Mouse (Mus musculus) liver, embryonic 15.5 days (tissue): ENCODE measurements around the gene Xpo4. TPM values are rescaled to one million over a fixed set of nuclear protein-coding genes. Genes with fewer than 3 reads are reported as not detected.

Experiments
- ATAC-seq: fragments of 200-750 bp; cut with Nextera tagmentation; 2 replicates; pipeline ENCODE4 v1.8.0; 2017; ENCODE audit warnings: moderate number of reproducible peaks, mild to moderate bottlenecking, moderate library complexity; ENCODE audit not compliant: insufficient read depth
- H3K27ac ChIP-seq: fragments of 300-500 bp; sonication (generic); replicated peaks from 2 replicates; pipeline ENCODE4 v1.5.1; 2015; ENCODE audit warnings: mild to moderate bottlenecking, inconsistent platforms
- H3K27me3 ChIP-seq: fragments of 300-500 bp; sonication (generic); 2 replicates; pipeline ENCODE4 v1.6.1; 2015; ENCODE audit warnings: mild to moderate bottlenecking, inconsistent platforms
- H3K36me3 ChIP-seq: fragments of 300-500 bp; sonication (generic); replicated peaks from 2 replicates; pipeline ENCODE4 v1.6.1; 2015; ENCODE audit warnings: moderate library complexity, mild to moderate bottlenecking, inconsistent platforms
- H3K4me1 ChIP-seq: fragments of 300-500 bp; sonication (generic); replicated peaks from 2 replicates; pipeline ENCODE4 v1.6.1; 2015; ENCODE audit warnings: inconsistent platforms
- H3K4me2 ChIP-seq: fragments of 300-500 bp; sonication (generic); 2 replicates; pipeline ENCODE4 v1.6.1; 2015; ENCODE audit warnings: moderate library complexity, mild to moderate bottlenecking, inconsistent platforms
- H3K4me3 ChIP-seq: fragments of 300-500 bp; sonication (generic); replicated peaks from 2 replicates; pipeline ENCODE4 v1.5.1; 2015; ENCODE audit warnings: mild to moderate bottlenecking, inconsistent platforms
- H3K9ac ChIP-seq: fragments of 300-500 bp; sonication (generic); 2 replicates; pipeline ENCODE4 v1.6.1; 2015; ENCODE audit warnings: moderate library complexity, mild to moderate bottlenecking, inconsistent platforms
- H3K9me3 ChIP-seq: fragments of 300-500 bp; sonication (generic); replicated peaks from 2 replicates; pipeline ENCODE4 v1.6.1; 2016; ENCODE audit warnings: inconsistent platforms
- WGBS: fragments of 180-500 bp; shearing (Covaris S2); methylation state at CpG from one replicate; pipeline ENCODE4 v1.1.7; 2015; ENCODE audit warnings: mixed read lengths; ENCODE audit not compliant: insufficient replicate concordance; 5-methylcytosine and 5-hydroxymethylcytosine counted together
- polyA plus RNA-seq: library from polyadenylated mRNA; unstranded; fragments of >200 nt; fragmentation: Nextera tagmentation; extraction: Ambion mirVana; gene quantifications from 2 replicates; pipeline ENCODE4 v1.2.1, GENCODE M21; 2015

Gene Xpo4
- polyA plus RNA-seq, 1 experiment from 2014 or later, result 11.8 TPM

DNA sequence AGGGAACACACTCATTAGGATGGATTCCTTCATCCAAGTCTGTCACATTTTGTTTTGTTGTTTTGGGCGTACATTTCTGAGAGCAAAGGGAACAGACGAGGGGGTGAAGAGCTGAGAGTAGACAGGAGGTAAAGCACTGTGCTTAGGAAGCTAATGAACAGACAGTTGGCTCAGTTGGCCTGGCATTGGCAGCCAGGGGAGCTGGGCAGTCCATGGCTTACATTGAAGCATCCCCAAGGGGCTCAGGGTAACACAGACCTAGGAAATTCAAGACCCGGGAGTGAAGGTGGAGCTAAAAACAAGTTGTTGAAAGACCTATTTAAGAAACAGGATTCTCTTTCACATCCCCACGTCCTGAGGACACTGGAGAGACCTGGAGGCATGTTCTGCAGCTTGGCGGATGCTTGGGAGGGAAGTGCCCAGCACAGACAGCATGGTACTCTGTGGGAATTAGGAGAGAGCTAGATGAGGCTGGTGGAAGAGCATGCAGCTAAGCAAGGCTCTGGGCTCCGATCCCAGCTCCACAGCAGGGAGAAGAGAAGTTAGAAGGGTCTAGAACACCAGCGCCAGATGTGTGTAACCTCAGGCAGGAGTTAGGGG, 109.7 kb downstream of the Xpo4 start:
- Histone ChIP-seq H3K9me3 (no peaks in the 10 kb centered on the region), H3K4me1 (no peaks in the 10 kb centered on the region), H3K36me3 (no peaks in the 10 kb centered on the region), H3K27ac (no peak overlapping the region), H3K4me3 (no peak overlapping the region), H3K27me3 (no peaks in the 10 kb centered on the region), H3K9ac (no peak overlapping the region), H3K4me2 (no peak overlapping the region)
- no peak for ATAC-seq
- WGBS, result 67% methylated on average over 7 of the region's 7 CpGs

DNA sequence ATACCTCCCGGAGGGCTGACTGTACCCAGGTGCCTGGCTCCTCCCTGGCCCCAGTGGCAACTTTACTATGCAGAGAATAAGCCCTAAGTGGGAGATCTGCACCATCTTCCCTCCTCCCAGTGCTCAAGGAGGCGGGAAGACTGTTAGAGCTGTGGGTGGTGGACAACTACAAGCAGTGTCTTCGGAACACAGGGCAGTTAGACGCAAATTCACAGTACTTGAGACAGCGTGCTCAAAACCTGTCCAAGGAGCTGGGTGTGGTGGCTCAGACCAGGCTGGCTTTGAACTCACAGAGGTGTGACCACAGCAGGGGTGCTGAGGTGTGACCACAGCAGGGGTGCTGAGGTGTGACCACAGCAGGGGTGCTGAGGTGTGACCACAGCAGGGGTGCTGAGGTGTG, 110.8 kb downstream of the Xpo4 start:
- 80% methylated on average over 5 of the region's 5 CpGs for WGBS

DNA sequence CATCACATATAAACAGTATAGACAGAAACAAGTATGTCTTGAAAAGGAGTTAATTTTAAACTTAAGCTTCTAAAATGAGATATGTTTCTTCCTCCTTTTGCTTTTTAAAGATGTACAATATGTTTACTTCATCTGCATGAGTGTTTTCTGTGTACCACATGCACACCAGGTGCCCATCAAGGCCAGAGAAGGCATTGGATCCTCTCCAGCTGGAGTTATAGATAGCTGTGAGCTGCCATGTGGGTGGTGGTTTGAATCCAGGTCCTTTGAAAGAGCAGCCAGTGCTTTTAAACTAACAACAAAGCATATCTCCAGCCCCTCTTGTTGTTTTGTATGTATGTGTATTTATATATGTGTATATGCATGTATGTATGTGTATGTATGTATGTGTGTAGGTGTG, 112.3 kb downstream of the Xpo4 start:
- Histone ChIP-seq H3K4me3 (no peak overlapping the region), H3K36me3 (peaks cover 11% of the 10 kb centered on the region; the same call in 1 of the 2 replicates), H3K9me3 (no peaks in the 10 kb centered on the region), H3K4me2 (no peak overlapping the region), H3K27me3 (no peaks in the 10 kb centered on the region), H3K27ac (no peak overlapping the region), H3K9ac (no peak overlapping the region), H3K4me1 (no peaks in the 10 kb centered on the region)
- ATAC-seq, result no peak

More for the DNA sequence above, 110.8 kb downstream of the Xpo4 start:
- no peak overlapping the region for H3K9ac ChIP-seq
- H3K36me3 ChIP-seq, result 0 out of 2 replicates have a peak, but pooled peaks cover 5% of the 10 kb centered on the region
- H3K9me3 ChIP-seq, result no peaks in the 10 kb centered on the region
- H3K4me3 ChIP-seq, result no peak overlapping the region
- H3K27ac ChIP-seq, result no peak overlapping the region
- no peaks in the 10 kb centered on the region for H3K27me3 ChIP-seq
- no peaks in the 10 kb centered on the region for H3K4me1 ChIP-seq
- no peak for ATAC-seq
- H3K4me2 ChIP-seq, result no peak overlapping the region

DNA sequence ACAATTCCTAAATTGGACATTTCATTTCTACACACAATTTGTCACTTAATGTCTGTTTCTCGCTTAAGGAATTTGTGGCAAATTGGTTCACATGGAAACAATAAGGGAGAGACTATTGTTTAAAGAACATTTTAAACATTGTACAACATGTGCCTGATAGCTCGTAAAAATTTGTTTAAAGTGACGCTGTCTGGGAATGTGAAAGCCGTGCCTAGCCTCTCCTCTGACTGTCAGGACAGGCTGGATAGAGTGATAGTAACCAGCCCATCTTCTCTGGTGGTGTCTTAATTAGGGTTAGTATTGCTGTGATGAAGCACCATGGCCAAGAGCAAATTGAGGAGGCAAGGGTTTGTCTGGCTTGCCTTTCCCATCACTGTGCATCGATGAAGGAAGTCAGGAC, 118.2 kb downstream of the Xpo4 start:
- H3K9ac ChIP-seq, result no peak overlapping the region
- no peak overlapping the region for H3K4me2 ChIP-seq
- no peak overlapping the region for H3K27ac ChIP-seq
- H3K4me3 ChIP-seq, result no peak overlapping the region
- WGBS, result 70% methylated on average over 5 of the region's 5 CpGs
- peaks cover 11% of the 10 kb centered on the region; the same call in 1 of the 2 replicates for H3K36me3 ChIP-seq
- H3K27me3 ChIP-seq, result no peaks in the 10 kb centered on the region
- 0 out of 2 replicates have a peak, but pooled peaks cover 12% of the 10 kb centered on the region for H3K4me1 ChIP-seq
- H3K9me3 ChIP-seq, result no peaks in the 10 kb centered on the region
- ATAC-seq, result no peak

- 18% methylated on average over 13 of the region's 13 CpGs for WGBS
- H3K27me3 ChIP-seq, result no peaks in the 10 kb centered on the region
- no peak overlapping the region for H3K4me2 ChIP-seq
- H3K4me1 ChIP-seq, result 0 out of 2 replicates have a peak, but pooled peaks cover 12% of the 10 kb centered on the region
- no peak overlapping the region for H3K9ac ChIP-seq
- peak; percentile 68; the same call in 1 of the 2 replicates for ATAC-seq
- no peak overlapping the region for H3K4me3 ChIP-seq
- H3K9me3 ChIP-seq, result no peaks in the 10 kb centered on the region
- peaks cover 11% of the 10 kb centered on the region; the same call in 1 of the 2 replicates for H3K36me3 ChIP-seq
- no peak overlapping the region for H3K27ac ChIP-seq
These were observed 118.6 kb downstream of the Xpo4 start for GRCm38 (mm10) chr14:57546557-57547021.

DNA sequence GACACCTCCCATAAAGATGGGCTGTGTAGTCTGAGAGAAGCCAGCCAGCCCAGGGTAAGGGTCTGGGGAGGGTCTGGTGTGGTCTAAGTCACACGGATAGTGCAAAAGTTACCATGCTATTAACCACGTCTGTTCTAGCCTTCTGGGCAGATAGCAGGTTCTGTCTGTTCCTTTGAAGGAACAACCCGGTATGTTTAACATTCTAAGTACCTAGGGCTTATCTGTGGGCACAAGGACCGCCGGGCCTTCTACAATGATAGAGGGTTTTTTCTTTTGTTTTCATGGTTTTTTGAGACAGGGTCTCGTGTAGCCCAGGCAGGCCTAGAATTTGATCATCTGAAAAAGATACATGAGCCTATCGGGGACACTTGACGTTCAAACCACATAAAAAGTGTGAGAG, 119.1 kb downstream of the Xpo4 start:
- no peak overlapping the region for H3K4me2 ChIP-seq
- no peaks in the 10 kb centered on the region for H3K27me3 ChIP-seq
- H3K36me3 ChIP-seq, result peaks cover 11% of the 10 kb centered on the region; the same call in 1 of the 2 replicates
- WGBS, result 47% methylated on average over 8 of the region's 8 CpGs
- no peak overlapping the region for H3K9ac ChIP-seq
- H3K9me3 ChIP-seq, result no peaks in the 10 kb centered on the region
- no peak for ATAC-seq
- H3K4me1 ChIP-seq, result 0 out of 2 replicates have a peak, but pooled peaks cover 12% of the 10 kb centered on the region
- H3K27ac ChIP-seq, result no peak overlapping the region
- no peak overlapping the region for H3K4me3 ChIP-seq

DNA sequence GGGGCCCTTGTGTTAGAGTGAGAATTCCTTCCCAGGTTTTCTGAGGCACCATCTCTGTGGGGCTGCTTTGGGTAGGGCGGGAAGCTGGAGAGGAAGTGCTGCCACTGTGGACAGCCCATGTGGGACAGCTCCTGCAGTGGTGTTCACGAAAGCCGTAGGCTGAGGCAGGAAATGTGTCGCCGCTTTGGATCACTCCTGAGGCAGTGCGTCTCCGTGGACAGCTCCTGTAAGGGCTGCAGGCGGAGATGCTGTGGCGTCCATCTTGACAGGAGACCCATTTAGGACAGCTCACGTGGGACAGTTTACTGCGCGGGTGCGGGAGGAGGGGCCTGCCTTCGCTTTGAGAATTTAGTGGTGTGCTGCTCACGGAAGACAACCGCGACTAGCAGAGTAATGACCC, 119.7 kb downstream of the Xpo4 start:
- Histone ChIP-seq H3K4me2 (no peak overlapping the region), H3K9me3 (no peaks in the 10 kb centered on the region), H3K27me3 (no peaks in the 10 kb centered on the region), H3K36me3 (peaks cover 11% of the 10 kb centered on the region; the same call in 1 of the 2 replicates), H3K4me3 (no peak overlapping the region), H3K27ac (no peak overlapping the region), H3K9ac (no peak overlapping the region), H3K4me1 (0 out of 2 replicates have a peak, but pooled peaks cover 12% of the 10 kb centered on the region)
- ATAC-seq, result no peak
- 74% methylated on average over 17 of the region's 17 CpGs for WGBS

DNA sequence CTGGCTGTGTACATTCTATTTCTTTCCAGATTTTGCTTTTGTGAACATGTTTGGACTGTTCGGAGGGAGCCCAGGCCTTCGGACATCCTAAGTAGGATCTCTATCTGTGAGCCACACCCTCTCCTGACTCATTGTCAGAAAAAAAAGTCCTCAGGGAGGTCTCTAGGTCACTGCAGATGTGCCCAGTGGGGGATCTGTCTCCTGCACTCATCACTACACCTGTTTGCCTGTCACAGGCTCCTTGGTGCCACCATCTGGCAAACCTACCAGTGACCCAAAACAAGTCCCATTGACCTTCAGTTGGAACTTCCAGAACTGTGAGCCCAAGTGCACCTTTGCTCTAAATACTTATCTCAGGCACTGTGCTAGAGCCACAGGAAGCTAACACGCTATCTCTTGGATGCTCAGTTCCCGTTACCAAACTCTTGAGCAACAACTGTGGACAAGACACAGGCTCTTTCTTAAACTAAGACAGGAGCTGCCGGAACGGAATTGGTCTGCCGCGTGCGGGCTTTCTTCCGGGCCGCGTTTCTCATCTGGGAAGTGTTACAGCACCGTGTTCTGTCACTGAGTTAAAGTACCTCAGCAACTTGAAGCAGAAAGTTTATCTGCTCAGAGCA, 121.7 kb downstream of the Xpo4 start:
- H3K36me3 ChIP-seq, result no peaks in the 10 kb centered on the region
- ATAC-seq, result no peak
- H3K4me3 ChIP-seq, result no peak overlapping the region
- no peak overlapping the region for H3K27ac ChIP-seq
- no peaks in the 10 kb centered on the region for H3K27me3 ChIP-seq
- H3K9ac ChIP-seq, result no peak overlapping the region
- WGBS, result 51% methylated on average over 13 of the region's 13 CpGs
- H3K9me3 ChIP-seq, result no peaks in the 10 kb centered on the region
- H3K4me2 ChIP-seq, result no peak overlapping the region
- H3K4me1 ChIP-seq, result 0 out of 2 replicates have a peak, but pooled peaks cover 12% of the 10 kb centered on the region

DNA sequence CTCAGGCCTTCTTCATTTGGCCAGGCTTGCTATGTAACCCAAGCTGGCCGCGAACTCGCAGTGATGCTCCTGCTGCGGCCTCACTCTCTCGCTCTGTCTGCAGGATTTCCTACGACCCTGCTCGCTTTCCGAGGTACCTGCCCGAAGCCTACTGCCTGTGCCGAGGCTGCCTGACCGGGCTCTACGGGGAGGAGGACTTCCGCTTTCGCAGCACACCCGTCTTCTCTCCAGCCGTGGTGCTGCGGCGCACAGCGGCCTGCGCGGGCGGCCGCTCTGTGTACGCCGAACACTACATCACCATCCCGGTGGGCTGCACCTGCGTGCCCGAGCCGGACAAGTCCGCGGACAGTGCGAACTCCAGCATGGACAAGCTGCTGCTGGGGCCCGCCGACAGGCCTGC, 123.0 kb downstream of the Xpo4 start:
- ATAC-seq, result no peak
- Histone ChIP-seq H3K9me3 (no peaks in the 10 kb centered on the region), H3K4me1 (0 out of 2 replicates have a peak, but pooled peaks cover 10% of the 10 kb centered on the region), H3K9ac (no peak overlapping the region), H3K27me3 (no peaks in the 10 kb centered on the region), H3K4me3 (no peak overlapping the region), H3K27ac (no peak overlapping the region), H3K4me2 (peak overlapping the region; percentile 36), H3K36me3 (no peaks in the 10 kb centered on the region)
- WGBS, result 64% methylated on average over 34 of the region's 34 CpGs

DNA sequence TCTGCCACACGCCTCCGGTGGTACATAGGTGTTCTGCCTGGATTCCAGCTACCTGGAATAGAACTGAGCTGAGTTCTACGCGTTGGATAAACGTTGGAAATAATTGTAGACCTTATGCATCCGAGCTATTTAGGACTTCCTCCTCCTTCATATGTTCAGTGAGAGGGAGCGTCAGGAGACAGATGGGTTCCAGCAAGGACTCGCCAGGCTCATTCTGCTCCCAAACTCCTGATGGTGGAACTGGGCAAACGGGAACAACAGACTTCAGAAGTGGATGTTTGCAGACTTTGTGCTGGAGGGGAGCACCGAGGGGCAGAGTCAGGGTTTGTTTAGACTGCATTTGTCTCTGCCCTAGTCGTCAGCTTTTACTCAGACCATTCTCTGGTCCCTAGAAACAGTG, 124.5 kb downstream of the Xpo4 start:
- H3K4me1 ChIP-seq, result no peaks in the 10 kb centered on the region
- no peak overlapping the region for H3K4me3 ChIP-seq
- no peak for ATAC-seq
- H3K9ac ChIP-seq, result no peak overlapping the region
- H3K27ac ChIP-seq, result no peak overlapping the region
- H3K36me3 ChIP-seq, result no peaks in the 10 kb centered on the region
- no peaks in the 10 kb centered on the region for H3K9me3 ChIP-seq
- no peak overlapping the region for H3K4me2 ChIP-seq
- 62% methylated on average over 11 of the region's 11 CpGs for WGBS
- H3K27me3 ChIP-seq, result no peaks in the 10 kb centered on the region

DNA sequence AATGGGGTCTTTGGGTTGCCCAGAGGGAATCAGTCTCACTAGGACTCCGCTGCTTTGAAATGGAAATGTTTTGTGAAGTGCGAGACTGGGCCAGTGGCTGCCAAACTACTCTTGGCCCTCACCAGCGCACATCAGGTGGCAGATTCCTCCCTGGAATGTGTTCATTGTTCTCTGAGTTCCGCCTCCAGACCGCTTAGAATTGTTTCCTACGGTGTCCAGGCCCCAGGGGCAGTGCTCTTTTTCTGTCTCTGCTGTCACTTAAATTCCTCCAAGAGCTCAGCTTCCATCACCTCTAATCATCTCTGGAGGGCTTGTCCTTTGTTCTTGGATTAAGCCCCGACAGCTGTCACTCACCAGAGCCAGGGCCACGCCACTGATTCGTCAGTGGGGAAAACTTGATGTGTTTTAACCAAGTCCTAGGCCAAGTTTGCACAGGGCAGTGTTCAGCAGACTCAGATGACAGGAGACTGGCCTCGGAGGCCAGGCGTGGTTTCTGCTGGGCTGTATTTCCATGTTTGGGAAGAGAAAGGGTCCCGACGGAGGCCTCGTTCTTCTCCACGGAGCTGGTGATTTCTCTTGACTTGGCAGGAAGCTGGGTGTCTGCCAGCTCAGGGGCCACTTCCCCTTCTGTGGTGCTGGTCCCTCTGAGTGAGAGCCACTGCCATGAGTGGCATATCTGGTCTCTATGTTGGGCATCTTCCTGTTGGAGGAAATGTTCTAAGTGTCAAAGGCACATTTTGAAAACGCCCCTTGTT, 127.8 kb downstream of the Xpo4 start:
- Histone ChIP-seq H3K4me2 (peak overlapping the region; percentile 29), H3K36me3 (no peaks in the 10 kb centered on the region), H3K9me3 (no peaks in the 10 kb centered on the region), H3K9ac (no peak overlapping the region), H3K4me3 (no peak overlapping the region), H3K27me3 (peaks cover 10% of the 10 kb centered on the region; the same call in 1 of the 2 replicates), H3K4me1 (no peaks in the 10 kb centered on the region), H3K27ac (no peak overlapping the region)
- ATAC-seq, result no peak
- 29% methylated on average over 16 of the region's 16 CpGs for WGBS
